Mouse (Mus musculus) right cerebral cortex, postnatal 36 days (tissue): ENCODE measurements at regions not wholly inside any gene's neighbourhood (a gene's known extent, or its start where the extent isn't known, plus 50 kb on each side); places are given as distances from the start of the nearest gene placed in this dataset.

Experiments
- DNase-seq, 2 experiments: peaks; one replicate each; pipeline ENCODE4 v3.0.0; 2022; ENCODE audit warnings: low spot score in 2 of 2, mixed read lengths in 1 of 2

- no peak for DNase-seq
These were observed 144.1 kb downstream of the Klf7 start for GRCm38 (mm10) chr1:63977956-63978355.

- DNase-seq, result no peak
These were observed 144.7 kb downstream of the Klf7 start for GRCm38 (mm10) chr1:63977302-63977888.

GRCm38 (mm10) chr1:63976862-63977261, 145.2 kb downstream of the Klf7 start:
- no peak for DNase-seq

GRCm38 (mm10) chr1:63967849-63968248, 154.2 kb downstream of the Klf7 start:
- DNase-seq, result no peak

- DNase-seq, result no peak
These were observed 156.6 kb downstream of the Klf7 start for GRCm38 (mm10) chr1:63965446-63965845.

GRCm38 (mm10) chr1:63964519-63964918, 157.6 kb downstream of the Klf7 start:
- peak; percentile 22 to 45 for DNase-seq

GRCm38 (mm10) chr1:63955701-63956355, 166.3 kb downstream of the Klf7 start:
- DNase-seq, result no peak

GRCm38 (mm10) chr1:63954876-63955513, 167.1 kb downstream of the Klf7 start:
- no peak for DNase-seq

- no peak for DNase-seq
These were observed 167.9 kb downstream of the Klf7 start for GRCm38 (mm10) chr1:63954172-63954571.

- DNase-seq, result peak; percentile 39 to 58
These were observed 168.7 kb downstream of the Klf7 start for GRCm38 (mm10) chr1:63953229-63953883.

- no peak for DNase-seq
These were observed 170.4 kb downstream of the Klf7 start for GRCm38 (mm10) chr1:63951663-63952062.

- no peak for DNase-seq
These were observed 174.8 kb downstream of the Klf7 start for GRCm38 (mm10) chr1:63947278-63947677.

- no peak for DNase-seq
These were observed 175.2 kb downstream of the Klf7 start for GRCm38 (mm10) chr1:63946834-63947233.

GRCm38 (mm10) chr1:63944786-63945185, 175.7 kb upstream of the 4933402D24Rik start:
- DNase-seq, result no peak

GRCm38 (mm10) chr1:63938416-63938815, 169.3 kb upstream of the 4933402D24Rik start:
- DNase-seq, result no peak

- no peak for DNase-seq
These were observed 168.4 kb upstream of the 4933402D24Rik start for GRCm38 (mm10) chr1:63937480-63937879.

- peak; percentile 36 to 70 for DNase-seq
These were observed 165.7 kb upstream of the 4933402D24Rik start for GRCm38 (mm10) chr1:63934570-63935280.

GRCm38 (mm10) chr1:63932484-63932883, 163.4 kb upstream of the 4933402D24Rik start:
- no peak for DNase-seq

- DNase-seq, result no peak
These were observed 160.5 kb upstream of the 4933402D24Rik start for GRCm38 (mm10) chr1:63929362-63930125.

- no peak for DNase-seq
These were observed 159.8 kb upstream of the 4933402D24Rik start for GRCm38 (mm10) chr1:63928850-63929249.

GRCm38 (mm10) chr1:63928361-63928760, 159.3 kb upstream of the 4933402D24Rik start:
- no peak for DNase-seq
